Mouse (Mus musculus): ENCODE data around the gene Slc25a18.
"Not testable (repeated sequence)": the region's sequence is repeated elsewhere in the genome, so short reads cannot be mapped to it uniquely, and the experiment has no call there.

Slc25a18 gene

DNA sequence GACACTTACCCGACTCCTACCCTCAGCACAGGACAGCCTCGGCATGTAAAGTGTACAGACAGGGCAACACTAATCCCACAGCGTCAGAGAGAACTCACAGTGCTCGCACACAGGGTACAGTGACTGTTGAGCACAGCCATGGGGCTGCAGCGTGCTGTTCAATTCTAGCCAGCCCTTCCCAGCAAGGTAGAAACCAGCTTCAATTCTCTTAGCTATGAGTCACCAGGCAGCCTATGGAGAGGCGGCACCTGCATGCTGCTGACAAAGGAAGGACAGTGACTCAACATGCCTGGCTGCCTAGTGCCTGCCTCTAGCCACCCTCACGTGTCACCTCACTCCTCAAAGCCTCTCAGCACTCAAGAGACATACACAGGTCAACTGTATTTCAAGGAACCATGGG, 24.6 kb downstream of the Slc25a18 start:
- no peak for DNase-seq (ENCODE audit: low spot score)

DNA sequence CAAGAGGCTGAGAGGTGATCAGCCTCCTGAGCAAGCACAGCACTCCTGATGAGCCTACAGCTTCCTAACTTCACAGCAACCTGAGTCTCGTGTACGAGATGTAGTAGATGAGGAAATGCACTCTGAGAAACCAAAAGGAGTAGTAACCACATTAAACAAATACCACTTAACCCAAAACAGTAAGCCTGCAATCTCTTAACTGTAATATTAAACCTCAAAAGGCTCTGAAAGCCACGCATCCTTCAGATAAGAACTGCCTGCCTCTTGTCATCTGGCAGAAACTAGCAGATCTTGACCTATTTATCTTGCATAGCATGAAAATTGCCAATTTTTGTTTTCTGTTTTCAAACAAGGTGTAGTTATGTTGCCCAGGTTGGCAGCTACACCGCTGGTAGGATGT, 25.5 kb downstream of the Slc25a18 start:
- no peak for DNase-seq (ENCODE audit: low spot score)

DNA sequence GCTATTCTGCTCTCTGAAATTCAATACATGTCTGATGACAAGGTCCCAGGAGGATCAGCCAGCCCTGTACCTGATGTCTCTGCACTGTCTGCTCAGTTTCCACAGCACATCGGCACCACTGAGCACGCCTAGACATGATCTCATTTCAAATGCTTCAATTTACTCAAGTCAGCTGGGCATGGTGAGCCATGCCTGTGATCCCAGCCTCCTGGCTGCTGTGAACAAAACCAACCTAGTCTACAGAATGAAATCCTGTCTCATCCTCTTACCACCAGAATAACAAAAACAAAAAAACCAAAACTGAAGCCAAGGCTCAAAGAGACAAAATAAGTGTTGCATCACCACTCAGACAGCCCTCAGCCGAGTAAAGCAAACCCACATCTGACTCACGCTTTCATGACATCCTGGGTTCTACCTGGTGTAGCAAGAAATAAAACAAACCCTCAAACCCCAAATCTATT, 26.2 kb downstream of the Slc25a18 start:
- DNase-seq (ENCODE audit: low spot score) = no peak

DNA sequence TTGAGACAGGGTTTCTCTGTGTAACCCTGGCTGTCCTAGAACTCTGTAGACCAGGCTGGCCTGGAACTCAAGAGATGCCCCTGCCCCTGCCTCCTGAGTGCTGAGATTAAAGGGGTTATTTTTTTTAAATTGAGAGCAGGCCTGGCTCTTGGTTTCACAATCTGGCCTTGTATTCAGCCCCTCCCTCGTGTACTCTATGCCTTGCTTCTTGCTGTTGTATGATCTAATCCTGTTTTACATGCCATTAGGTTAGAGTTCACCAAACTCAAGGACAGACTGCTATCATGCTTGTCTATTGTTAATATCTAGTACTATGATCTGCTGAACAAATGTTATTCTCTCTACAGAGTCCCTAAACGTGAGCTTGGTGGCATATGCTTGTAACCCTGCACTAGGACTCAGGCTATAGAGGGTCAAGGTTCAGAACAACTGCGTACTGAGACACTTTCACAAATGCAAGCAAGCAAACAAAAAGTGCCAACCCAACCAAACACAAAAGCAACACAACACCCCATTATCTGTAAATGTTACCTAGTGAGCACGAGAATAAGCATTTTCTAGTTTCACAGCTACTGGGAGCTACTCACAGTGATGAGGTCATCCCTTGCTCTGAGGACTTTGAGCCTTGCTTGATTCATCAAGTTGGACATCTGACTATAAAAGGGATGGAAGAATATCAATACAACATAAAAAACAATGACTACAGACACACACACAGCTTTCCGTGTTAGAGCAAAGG, 33.8 kb downstream of the Slc25a18 start:
- no peak for DNase-seq (ENCODE audit: low spot score)

GRCm38 (mm10) chr6:120807738-120808081, 34.3 kb downstream of the Slc25a18 start:
- no peak for DNase-seq (ENCODE audit: low spot score)

DNA sequence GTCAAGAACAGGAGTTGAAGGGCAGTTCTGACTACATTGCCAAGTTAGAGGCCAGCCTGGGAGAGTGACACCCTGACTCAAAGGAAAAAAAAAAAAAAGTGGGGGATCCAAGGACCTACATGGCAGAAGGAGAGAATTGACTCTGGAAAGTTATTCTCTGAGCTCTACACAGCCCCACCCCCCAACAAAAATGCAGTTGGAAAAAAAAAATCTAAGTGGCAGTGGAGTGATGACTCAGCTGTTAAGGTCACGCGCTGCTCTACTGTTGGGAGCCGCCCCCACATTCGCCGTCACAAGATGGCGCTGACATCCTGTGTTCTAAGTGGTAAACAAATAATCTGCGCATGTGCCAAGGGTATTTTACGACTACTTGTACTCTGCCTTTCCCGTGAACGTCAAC, 38.6 kb downstream of the Slc25a18 start:
- not testable (repeated sequence) for DNase-seq (ENCODE audit: low spot score)

GRCm38 (mm10) chr6:120819294-120819693, 45.9 kb downstream of the Slc25a18 start:
- DNase-seq (ENCODE audit: low spot score) = no peak

- no peak for DNase-seq (ENCODE audit: low spot score)
Observed at GRCm38 (mm10) chr6:120820144-120820543, 46.8 kb downstream of the Slc25a18 start.

DNA sequence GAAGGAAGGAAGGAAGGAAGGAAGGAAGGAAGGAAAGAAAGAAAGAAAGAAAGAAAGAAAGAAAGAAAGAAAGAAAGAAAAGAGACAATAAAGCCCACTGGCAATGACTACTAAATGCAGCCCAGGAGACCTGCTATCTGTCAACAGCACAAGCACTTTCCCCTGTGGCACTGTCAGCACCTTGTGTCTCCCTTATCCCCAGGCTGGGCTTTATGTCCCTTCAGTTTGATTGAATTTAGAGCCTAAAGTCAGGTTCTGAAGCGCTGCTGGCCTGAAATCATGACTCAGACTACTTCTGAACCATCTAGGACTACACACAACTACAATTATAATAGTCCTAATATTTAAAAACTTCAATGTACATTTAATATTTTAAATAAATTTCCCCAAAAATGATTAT, 47.6 kb downstream of the Slc25a18 start:
- no peak for DNase-seq (ENCODE audit: low spot score)

DNA sequence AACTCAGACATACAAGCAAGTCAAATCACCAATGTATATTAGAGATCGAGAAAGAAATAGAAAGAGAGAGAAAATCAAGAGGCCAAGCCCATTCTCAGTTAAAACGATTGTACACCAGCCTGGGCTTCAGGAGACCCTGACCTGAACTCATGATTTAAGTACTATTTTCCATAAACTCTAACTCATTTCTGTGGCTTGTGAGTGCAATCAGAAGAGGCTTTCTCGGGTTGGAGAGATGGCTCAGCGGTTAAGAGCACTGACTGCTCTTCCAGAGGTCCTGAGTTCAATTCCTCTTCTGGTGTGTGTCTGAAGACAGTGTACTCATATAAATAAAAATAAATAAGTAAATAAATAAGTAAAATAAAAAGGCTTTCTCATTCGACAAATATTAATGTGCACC, 48.3 kb downstream of the Slc25a18 start:
- DNase-seq (ENCODE audit: low spot score) = no peak

GRCm38 (mm10) chr6:120822307-120822928, 49.0 kb downstream of the Slc25a18 start, which contains the start of gene Atp6v1e1:
Gene Atp6v1e1, minus strand, starts transcription at chr6:120822793.
- DNase-seq (ENCODE audit: low spot score) = peak; percentile 87

DNA sequence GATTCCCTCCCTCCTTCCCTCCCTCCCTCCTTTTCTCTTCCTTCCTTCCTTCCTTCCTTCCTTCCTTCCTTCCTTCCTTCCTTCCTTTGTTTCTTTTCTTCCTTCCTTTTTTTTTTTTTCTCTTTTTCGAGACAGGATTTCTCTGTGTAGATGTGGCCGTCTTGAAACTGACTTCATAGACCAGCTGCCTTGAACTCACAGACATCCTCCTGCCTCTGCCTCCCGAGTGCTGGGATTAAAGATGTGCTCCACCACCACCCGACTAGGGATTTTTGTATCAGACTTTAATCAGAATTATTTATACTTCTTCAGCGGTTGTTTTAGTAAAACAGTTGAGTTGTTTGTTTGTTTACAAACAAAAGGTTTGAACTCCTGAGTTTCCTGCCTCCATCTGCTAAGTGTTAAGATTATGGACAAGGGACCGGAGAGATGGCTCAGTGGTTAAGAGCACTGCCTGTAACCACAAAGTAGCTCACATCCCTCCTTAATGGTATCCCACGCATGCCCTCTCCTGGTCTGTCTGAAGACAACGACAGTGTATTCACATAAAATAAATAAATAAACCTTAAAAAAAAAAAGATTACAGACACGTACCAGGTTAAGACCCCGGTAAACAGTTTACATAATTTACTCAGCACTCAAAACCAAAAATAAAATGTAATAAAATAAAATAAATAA, 49.7 kb downstream of the Slc25a18 start:
- DNase-seq (ENCODE audit: low spot score) = no peak

DNA sequence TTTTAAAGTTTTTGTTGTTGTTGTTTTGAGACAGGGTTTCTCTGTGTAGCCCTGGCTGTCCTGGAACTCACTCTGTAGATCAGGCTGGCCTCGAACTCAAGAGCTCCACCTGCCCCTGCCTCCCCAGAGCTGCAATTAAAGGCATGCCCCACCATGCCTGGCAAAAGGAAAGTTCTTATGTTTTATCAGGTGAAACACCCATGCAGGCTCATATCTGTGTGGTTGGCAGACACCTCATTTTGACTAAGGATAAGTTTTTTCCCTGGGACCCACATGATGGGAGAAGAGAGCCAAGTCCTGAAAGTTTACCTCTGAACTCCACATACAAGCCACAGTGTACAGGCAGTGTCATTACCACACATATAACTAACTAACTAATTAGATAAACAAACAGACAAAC, 56.7 kb downstream of the Slc25a18 start:
- DNase-seq (ENCODE audit: low spot score) = no peak

DNA sequence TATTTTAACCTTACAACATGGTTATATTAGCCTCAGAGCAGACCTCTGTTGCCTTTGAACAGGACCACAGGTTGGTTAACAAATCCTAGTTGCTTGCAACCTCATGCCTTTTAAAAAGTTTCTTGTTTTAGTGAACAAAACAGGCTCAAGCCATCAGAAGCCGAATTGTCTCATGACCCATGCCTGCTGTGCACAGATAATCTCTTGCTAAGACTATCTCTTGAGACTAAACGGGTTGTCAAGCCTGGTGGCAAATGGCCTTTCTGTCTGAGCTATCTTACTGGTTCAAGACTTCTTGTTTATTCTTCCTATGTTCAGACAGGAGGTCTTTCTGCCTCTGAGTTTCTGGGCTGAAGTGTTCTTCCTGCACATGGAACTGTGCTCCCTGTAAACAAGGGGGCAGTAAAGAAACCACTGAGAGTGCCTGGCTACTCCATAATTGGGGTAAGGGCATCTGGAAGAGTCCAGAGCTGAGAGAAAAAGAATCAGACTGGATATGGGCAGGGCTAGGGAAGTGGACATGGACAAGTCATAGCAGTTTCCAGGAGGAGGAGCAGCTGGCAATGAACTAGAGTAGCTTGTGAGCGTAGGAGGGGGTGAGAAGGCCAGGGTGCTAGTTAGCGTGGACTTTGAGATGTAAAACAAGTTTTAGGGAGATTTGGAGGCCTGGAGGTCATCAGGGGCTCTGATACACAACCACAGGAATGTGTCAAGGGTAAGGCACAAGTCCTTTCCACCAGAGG, 57.7 kb downstream of the Slc25a18 start:
- no peak for DNase-seq (ENCODE audit: low spot score)

GRCm38 (mm10) chr6:120832097-120832496, 58.7 kb downstream of the Slc25a18 start:
- no peak for DNase-seq (ENCODE audit: low spot score)

DNA sequence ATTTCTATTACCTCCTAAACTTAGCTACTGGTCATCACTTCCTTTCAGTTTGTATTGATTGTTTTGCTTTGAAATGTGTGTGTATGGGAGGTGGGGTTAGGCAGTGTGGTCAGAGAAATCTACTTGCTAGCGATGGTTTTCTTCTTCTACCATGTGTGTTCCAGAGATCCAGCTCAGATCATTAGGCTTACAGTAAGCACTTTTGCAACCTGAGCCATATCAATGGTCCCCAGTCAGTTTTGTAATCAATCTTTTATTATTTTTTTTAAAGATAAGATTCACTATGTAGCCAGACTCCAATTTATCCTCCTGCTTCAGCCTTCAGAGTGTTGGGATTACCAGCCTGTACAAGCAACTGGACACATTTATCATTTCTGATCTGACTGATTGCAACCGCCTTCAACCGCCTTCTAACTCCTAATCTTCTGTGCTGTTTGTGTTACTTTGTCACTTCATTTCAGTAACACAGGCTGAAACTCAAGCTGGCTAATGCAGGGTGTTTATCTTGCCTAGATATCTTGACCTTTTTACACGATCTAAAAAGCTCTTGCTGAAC, 61.5 kb downstream of the Slc25a18 start:
- no peak for DNase-seq (ENCODE audit: low spot score)

GRCm38 (mm10) chr6:120835474-120836374, 62.3 kb downstream of the Slc25a18 start, which contains the start of gene Bcl2l13:
Gene Bcl2l13, plus strand, starts transcription at chr6:120836212.
- DNase-seq (ENCODE audit: low spot score) = peak; percentile 97

DNA sequence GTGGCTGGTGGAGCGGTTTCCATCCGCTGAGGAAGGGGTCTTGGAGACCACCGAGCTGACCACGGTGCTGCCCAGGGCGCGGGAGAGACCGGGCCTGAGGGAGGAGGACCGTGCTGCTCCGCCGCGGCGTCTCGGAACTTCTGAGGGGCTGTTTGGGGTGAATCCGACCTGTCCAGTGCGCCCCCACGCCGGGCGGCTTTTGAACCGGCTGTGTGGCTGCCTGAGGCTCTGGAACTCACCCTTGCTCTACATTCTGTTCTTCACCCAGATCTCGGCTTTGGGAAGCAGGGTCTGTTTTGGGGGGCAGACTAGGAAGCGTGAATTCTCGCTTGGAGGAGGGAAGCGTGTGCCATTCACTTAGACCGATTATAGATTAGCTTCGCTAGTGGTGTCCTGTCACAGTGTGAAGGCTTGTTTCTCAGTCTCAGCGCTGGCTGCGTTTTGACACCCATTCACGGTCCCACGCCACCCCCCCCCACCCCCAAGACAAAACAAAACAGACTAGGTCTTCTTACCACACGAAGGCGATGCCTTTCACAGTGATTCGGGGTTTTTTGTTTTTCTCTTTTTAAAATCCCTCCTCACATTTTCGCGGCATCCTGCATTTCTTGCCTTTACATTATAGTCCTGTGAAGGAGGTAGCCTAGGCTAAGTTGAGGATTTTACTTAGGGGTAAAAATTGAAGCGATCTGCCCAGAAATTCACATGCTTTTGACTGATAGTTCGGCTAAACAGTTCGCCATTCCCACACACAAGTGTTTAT, 63.2 kb downstream of the Slc25a18 start:
- no peak for DNase-seq (ENCODE audit: low spot score)

DNA sequence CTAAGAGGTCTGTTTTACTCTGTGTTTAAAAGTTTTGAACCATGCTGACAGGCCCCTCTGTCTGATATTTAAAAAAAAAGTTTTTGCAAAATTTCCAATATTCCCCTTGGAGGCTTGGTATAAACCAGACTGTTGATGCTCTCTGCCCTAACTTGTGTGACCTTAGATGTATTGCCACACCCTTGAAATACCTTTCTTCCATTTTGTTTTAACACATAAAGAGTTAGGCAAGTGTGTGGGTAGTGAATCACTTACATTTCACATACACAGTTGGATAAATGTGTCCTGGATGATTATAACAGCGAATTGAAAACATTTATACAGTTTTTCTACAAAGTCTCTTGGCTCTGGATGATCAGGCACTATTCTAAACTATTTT, 63.8 kb downstream of the Slc25a18 start:
- no peak for DNase-seq (ENCODE audit: low spot score)

GRCm38 (mm10) chr6:120840258-120840657, 66.9 kb downstream of the Slc25a18 start:
- DNase-seq (ENCODE audit: low spot score) = no peak

Data from ovary, postnatal 36 days (tissue).